Mouse (Mus musculus) testis, postnatal 14 days (tissue): ENCODE data around the gene Pcnx.
"Not testable (repeated sequence)": the region's sequence is repeated elsewhere in the genome, so short reads cannot be mapped to it uniquely, and the experiment has no call there.

Source experiments
- DNase-seq: peaks from one replicate; pipeline ENCODE4 v3.0.0; 2021; ENCODE audit warnings: low spot score

Gene Pcnx

GRCm38 (mm10) chr12:81958351-81958750 lies 98.5 kb downstream of the Pcnx start:
- no peak for DNase-seq

GRCm38 (mm10) chr12:81965416-81965815 lies 105.6 kb downstream of the Pcnx start:
- DNase-seq, result no peak

GRCm38 (mm10) chr12:81971042-81971883 lies 111.4 kb downstream of the Pcnx start:
- DNase-seq, result no peak

- no peak for DNase-seq
These were observed 112.1 kb downstream of the Pcnx start for GRCm38 (mm10) chr12:81971884-81972362.

GRCm38 (mm10) chr12:81974806-81975205 lies 115.0 kb downstream of the Pcnx start:
- no peak for DNase-seq

- DNase-seq, result no peak
These were observed 117.5 kb downstream of the Pcnx start for GRCm38 (mm10) chr12:81977346-81977745.

GRCm38 (mm10) chr12:81979312-81979711 lies 119.5 kb downstream of the Pcnx start:
- DNase-seq, result no peak

GRCm38 (mm10) chr12:81992106-81992505 lies 132.3 kb downstream of the Pcnx start:
- DNase-seq, result no peak

GRCm38 (mm10) chr12:81992996-81993395 lies 133.2 kb downstream of the Pcnx start:
- no peak for DNase-seq

GRCm38 (mm10) chr12:81994911-81995667 lies 135.3 kb downstream of the Pcnx start:
- DNase-seq, result no peak

- no peak for DNase-seq
These were observed 137.0 kb downstream of the Pcnx start for GRCm38 (mm10) chr12:81996679-81997362.

- no peak for DNase-seq
These were observed 137.7 kb downstream of the Pcnx start for GRCm38 (mm10) chr12:81997497-81997896.

GRCm38 (mm10) chr12:82002697-82003096 lies 142.9 kb downstream of the Pcnx start:
- not testable (repeated sequence) for DNase-seq

GRCm38 (mm10) chr12:82025901-82026633 lies 166.2 kb downstream of the Pcnx start:
- DNase-seq, result not testable (repeated sequence)

GRCm38 (mm10) chr12:82033524-82033923 lies 173.7 kb downstream of the Pcnx start:
- DNase-seq, result not testable (repeated sequence)

- not testable (repeated sequence) for DNase-seq
These were observed 174.2 kb downstream of the Pcnx start for GRCm38 (mm10) chr12:82033973-82034372.

- not testable (repeated sequence) for DNase-seq
These were observed 184.3 kb downstream of the Pcnx start for GRCm38 (mm10) chr12:82044078-82044477.
